Mouse (Mus musculus) embryonic facial prominence, embryonic 11.5 days (tissue): ENCODE measurements around the gene Ptbp3. TPM values are rescaled to one million over a fixed set of nuclear protein-coding genes. Genes with fewer than 3 reads are reported as not detected.

ENCODE experiments used
- ATAC-seq: fragments of 200-750 bp; cut with Nextera tagmentation; replicated peaks from 2 replicates; pipeline ENCODE4 v1.8.0; 2017; ENCODE audit warnings: low read depth; ENCODE audit not compliant: insufficient number of reproducible peaks, low FRiP score, low TSS enrichment
- DNase-seq: peaks from one replicate; pipeline ENCODE4 v3.0.0-alpha.2; 2015; ENCODE audit warnings: low spot score
- H3K27ac ChIP-seq: fragments of 300-500 bp; sonication (generic); replicated peaks from 2 replicates; pipeline ENCODE4 v1.5.1; 2014; ENCODE audit warnings: mild to moderate bottlenecking, low read depth, low read length, control low read depth
- H3K27me3 ChIP-seq: fragments of 300-500 bp; sonication (generic); 2 replicates; pipeline ENCODE4 v1.6.1; 2014; ENCODE audit warnings: mild to moderate bottlenecking, low read length, moderate library complexity, mixed read lengths; ENCODE audit not compliant: control insufficient read depth, insufficient read depth
- H3K36me3 ChIP-seq: fragments of 300-500 bp; sonication (generic); replicated peaks from 2 replicates; pipeline ENCODE4 v1.6.1; 2014; ENCODE audit warnings: low read depth, mild to moderate bottlenecking, low read length, moderate library complexity, mixed read lengths; ENCODE audit not compliant: control insufficient read depth, insufficient read depth
- H3K4me1 ChIP-seq: fragments of 300-500 bp; sonication (generic); 2 replicates; pipeline ENCODE4 v1.6.1; 2014; ENCODE audit warnings: low read length, mixed read lengths; ENCODE audit not compliant: control insufficient read depth, insufficient read depth
- H3K4me2 ChIP-seq: fragments of 300-500 bp; sonication (generic); 2 replicates; pipeline ENCODE4 v1.6.1; 2014; ENCODE audit warnings: low read depth, mild to moderate bottlenecking, control low read depth, low read length, moderate library complexity
- H3K4me3 ChIP-seq: fragments of 300-500 bp; sonication (generic); 2 replicates; pipeline ENCODE4 v1.5.1; 2014; ENCODE audit warnings: low read depth, low read length, control low read depth
- H3K9ac ChIP-seq: fragments of 300-500 bp; sonication (generic); replicated peaks from 2 replicates; pipeline ENCODE4 v1.6.1; 2014; ENCODE audit warnings: mild to moderate bottlenecking, control low read depth, low read length
- H3K9me3 ChIP-seq: fragments of 300-500 bp; sonication (generic); replicated peaks from 2 replicates; pipeline ENCODE4 v1.6.1; 2016; ENCODE audit warnings: mild to moderate bottlenecking, low read length, inconsistent platforms, mixed read lengths; ENCODE audit not compliant: control insufficient read depth
- WGBS: fragments of 180-500 bp; shearing (Covaris S2); extraction: QIAGEN DNeasy Blood & Tissue Kit; methylation state at CpG from one replicate; pipeline ENCODE4 v1.1.7; 2014; 5-methylcytosine and 5-hydroxymethylcytosine counted together
- polyA plus RNA-seq: library from polyadenylated mRNA; unstranded; fragments of >200 nt; fragmentation: Nextera tagmentation; extraction: Ambion mirVana; gene quantifications from 2 replicates; pipeline ENCODE4 v1.2.1, GENCODE M21; 2014

The Ptbp3 gene
- polyA plus RNA-seq, 1 experiment from 2014 or later: 47.0 TPM

DNA sequence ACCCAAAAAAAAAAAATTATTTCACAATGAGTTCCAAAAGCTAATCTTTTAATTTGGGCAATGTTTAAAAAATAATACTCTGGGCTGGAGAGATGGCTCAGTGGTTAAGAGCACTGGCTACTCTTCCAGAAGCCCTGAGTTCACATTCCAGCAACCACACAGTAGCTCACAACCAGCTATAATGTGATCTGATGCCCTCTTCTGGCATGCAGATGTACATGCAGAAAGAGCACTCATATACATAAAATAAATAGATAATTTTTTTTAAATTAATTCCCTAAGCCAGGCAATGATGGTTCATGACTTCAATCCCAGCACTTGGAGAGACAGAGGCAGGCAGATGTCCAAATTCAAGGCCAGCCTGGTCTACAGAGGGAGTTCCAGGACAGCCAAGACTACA is 6.2 kb downstream of the Ptbp3 start:
- Histone ChIP-seq H3K4me2 (no peak overlapping the region), H3K4me3 (no peak overlapping the region), H3K9me3 (no peaks in the 10 kb centered on the region), H3K4me1 (no peaks in the 10 kb centered on the region; the same call in 1 of the 2 replicates), H3K27me3 (no peaks in the 10 kb centered on the region), H3K9ac (no peak overlapping the region), H3K27ac (no peak overlapping the region), H3K36me3 (no peaks in the 10 kb centered on the region)
- DNase-seq (no peak), ATAC-seq (no peak)

DNA sequence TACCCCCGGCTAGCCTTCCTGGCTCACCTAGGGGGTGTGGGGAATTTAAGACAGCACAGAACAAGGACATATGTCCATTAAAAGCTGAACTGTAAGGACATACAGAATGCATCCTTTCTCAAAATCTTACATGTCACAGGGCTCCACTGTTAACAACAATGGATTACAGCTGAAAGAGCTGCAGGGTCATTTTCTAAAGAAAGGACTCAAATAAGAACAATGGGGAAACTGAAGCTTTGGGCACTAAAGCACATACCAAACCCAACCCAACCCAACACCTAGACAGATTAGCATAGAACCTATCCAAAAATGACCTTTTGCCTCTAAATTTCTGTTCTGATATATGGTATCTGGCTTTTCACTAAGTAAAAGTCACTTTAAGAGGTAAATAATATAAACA is 12.9 kb downstream of the Ptbp3 start:
- Histone ChIP-seq H3K27me3 (no peaks in the 10 kb centered on the region), H3K27ac (no peak overlapping the region), H3K4me3 (no peak overlapping the region), H3K4me2 (no peak overlapping the region), H3K9ac (no peak overlapping the region), H3K36me3 (no peaks in the 10 kb centered on the region), H3K4me1 (no peaks in the 10 kb centered on the region), H3K9me3 (no peaks in the 10 kb centered on the region)
- WGBS: 92% methylated on average over 1 of the region's 1 CpGs
- DNase-seq (no peak), ATAC-seq (no peak)

DNA sequence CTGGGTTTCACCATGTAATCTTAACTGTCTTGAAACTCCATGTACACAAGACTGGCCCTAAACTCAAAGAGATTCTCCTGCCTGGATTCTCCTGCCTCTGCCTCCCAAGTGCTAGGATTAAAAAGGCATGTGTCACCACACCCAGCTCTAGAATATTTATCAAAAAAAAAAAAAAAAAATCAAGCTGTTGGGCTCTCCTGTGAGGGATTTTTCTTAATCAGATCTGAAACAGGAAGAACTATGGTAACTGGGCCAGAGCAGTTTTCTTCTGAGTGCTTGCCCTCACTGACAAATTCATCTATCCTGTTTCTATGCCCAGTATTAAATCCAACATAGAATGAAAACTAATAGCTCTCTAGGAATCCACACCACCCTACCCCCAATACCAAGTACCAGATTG is 13.5 kb downstream of the Ptbp3 start:
- Histone ChIP-seq H3K27ac (no peak overlapping the region), H3K9ac (no peak overlapping the region), H3K4me1 (no peaks in the 10 kb centered on the region), H3K4me3 (no peak overlapping the region), H3K4me2 (no peak overlapping the region), H3K9me3 (no peaks in the 10 kb centered on the region), H3K27me3 (no peaks in the 10 kb centered on the region), H3K36me3 (no peaks in the 10 kb centered on the region)
- DNase-seq: no peak
- no peak for ATAC-seq

DNA sequence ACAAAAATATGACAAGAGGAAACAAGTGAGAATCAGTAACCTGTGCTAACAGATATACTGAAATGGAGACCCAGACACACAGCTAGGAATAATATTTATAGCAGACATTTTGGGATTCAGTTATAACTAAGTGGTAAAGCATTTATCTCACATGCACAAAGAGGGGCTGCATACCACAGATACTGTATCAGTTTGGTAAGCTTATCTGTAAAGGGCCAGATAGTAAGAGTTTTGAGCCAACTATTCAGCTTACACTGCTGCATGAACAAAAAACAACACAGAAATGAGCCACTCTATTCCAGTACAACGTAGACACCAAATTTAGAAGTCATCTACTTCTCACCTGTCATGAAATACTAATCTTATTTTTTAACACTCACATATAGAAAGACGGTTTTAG is 15.9 kb downstream of the Ptbp3 start:
- 80% methylated on average over 2 of the region's 2 CpGs for WGBS
- Histone ChIP-seq H3K4me1 (no peaks in the 10 kb centered on the region), H3K9me3 (no peaks in the 10 kb centered on the region), H3K27ac (no peak overlapping the region), H3K27me3 (no peaks in the 10 kb centered on the region), H3K4me2 (no peak overlapping the region), H3K36me3 (no peaks in the 10 kb centered on the region), H3K4me3 (no peak overlapping the region), H3K9ac (no peak overlapping the region)
- no peak for ATAC-seq
- DNase-seq: no peak

- H3K9me3 ChIP-seq: no peaks in the 10 kb centered on the region
- 94% methylated on average over 1 of the region's 1 CpGs for WGBS
- no peak for ATAC-seq
- H3K4me2 ChIP-seq: no peak overlapping the region
- no peaks in the 10 kb centered on the region for H3K27me3 ChIP-seq
- no peak overlapping the region for H3K27ac ChIP-seq
- H3K9ac ChIP-seq: no peak overlapping the region
- H3K4me1 ChIP-seq: no peaks in the 10 kb centered on the region
- DNase-seq: no peak
- H3K4me3 ChIP-seq: no peak overlapping the region
- H3K36me3 ChIP-seq: no peaks in the 10 kb centered on the region
These were observed 18.0 kb downstream of the Ptbp3 start for GRCm38 (mm10) chr4:59531172-59531571.

- Histone ChIP-seq H3K9ac (no peak overlapping the region), H3K4me3 (no peak overlapping the region), H3K36me3 (no peaks in the 10 kb centered on the region), H3K27ac (no peak overlapping the region), H3K4me2 (no peak overlapping the region), H3K9me3 (no peaks in the 10 kb centered on the region), H3K27me3 (no peaks in the 10 kb centered on the region), H3K4me1 (no peaks in the 10 kb centered on the region)
- no peak for DNase-seq
- WGBS: 91% methylated on average over 3 of the region's 3 CpGs
- ATAC-seq: no peak
These were observed 21.7 kb downstream of the Ptbp3 start for GRCm38 (mm10) chr4:59527470-59527869.

- Histone ChIP-seq H3K27me3 (no peaks in the 10 kb centered on the region), H3K9me3 (no peaks in the 10 kb centered on the region), H3K36me3 (no peaks in the 10 kb centered on the region), H3K4me1 (no peaks in the 10 kb centered on the region), H3K9ac (no peak overlapping the region), H3K4me3 (no peak overlapping the region), H3K27ac (no peak overlapping the region), H3K4me2 (no peak overlapping the region)
- no peak for ATAC-seq
- WGBS: 66% methylated on average over 2 of the region's 2 CpGs
- no peak for DNase-seq
These were observed 22.4 kb downstream of the Ptbp3 start for GRCm38 (mm10) chr4:59526728-59527127.

GRCm38 (mm10) chr4:59524875-59525274 is 24.3 kb downstream of the Ptbp3 start:
- 84% methylated on average over 3 of the region's 3 CpGs for WGBS

DNA sequence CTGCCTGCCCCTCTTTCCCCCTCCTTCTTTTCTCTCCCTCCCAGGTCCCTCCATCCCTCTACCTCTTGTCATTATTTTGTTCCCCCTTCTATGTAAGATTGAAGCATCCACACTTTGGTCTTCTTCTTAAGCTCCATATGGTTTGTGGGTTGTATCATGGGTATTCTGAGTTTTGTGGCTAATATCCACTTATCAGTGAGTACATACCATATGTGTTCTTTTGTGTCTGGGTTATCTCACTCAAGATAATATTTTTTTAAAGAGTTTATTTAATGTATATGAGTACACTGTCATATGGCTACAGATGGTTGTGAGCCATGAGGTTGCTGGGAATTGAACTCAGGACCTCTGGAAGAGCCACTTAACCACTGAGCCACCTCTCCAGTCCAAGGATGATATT is 38.8 kb downstream of the Ptbp3 start:
- no peaks in the 10 kb centered on the region for H3K4me1 ChIP-seq
- DNase-seq (no peak), ATAC-seq (no peak)
- H3K4me3 ChIP-seq: no peak overlapping the region
- H3K27me3 ChIP-seq: no peaks in the 10 kb centered on the region
- no peaks in the 10 kb centered on the region for H3K36me3 ChIP-seq
- H3K27ac ChIP-seq: no peak overlapping the region
- H3K9ac ChIP-seq: no peak overlapping the region
- H3K4me2 ChIP-seq: no peak overlapping the region
- H3K9me3 ChIP-seq: no peaks in the 10 kb centered on the region

More at GRCm38 (mm10) chr4:59524875-59525274, 24.3 kb downstream of the Ptbp3 start:
- H3K9ac ChIP-seq: no peak overlapping the region
- no peak overlapping the region for H3K27ac ChIP-seq
- DNase-seq: no peak
- no peak overlapping the region for H3K4me2 ChIP-seq
- ATAC-seq: no peak
- no peaks in the 10 kb centered on the region for H3K9me3 ChIP-seq
- H3K4me3 ChIP-seq: no peak overlapping the region
- no peaks in the 10 kb centered on the region for H3K36me3 ChIP-seq
- H3K4me1 ChIP-seq: no peaks in the 10 kb centered on the region
- no peaks in the 10 kb centered on the region for H3K27me3 ChIP-seq
